Mouse (Mus musculus) adrenal gland, postnatal 4 days (tissue): Measurements from ENCODE around the gene Pid1. TPM values are rescaled to one million over a fixed set of nuclear protein-coding genes. Genes with fewer than 3 reads are reported as not detected.

Experiments
- DNase-seq, 2 experiments: peaks; one replicate each; pipeline ENCODE4 v3.0.0; 2021 to 2022; ENCODE audit warnings: low spot score in 2 of 2, mixed read lengths in 2 of 2
- long read RNA-seq, 2 experiments: library from polyadenylated mRNA; stranded (forward); transcript quantifications; one replicate each; pipeline ENCODE4 v2.0.0; 2021
- total RNA-seq, 2 experiments: library from RNA; stranded (reverse); gene quantifications; 2 replicates each; pipeline ENCODE4 v1.2.3; 2021

Pid1 gene
- 10 to 100 TPM; 18.5 to 25.5 TPM for total RNA-seq
- long read RNA-seq, experiment 1, transcript Pid1-201 (3 exons, 2,664 nt): major isoform, 16 of 20 reads
- long read RNA-seq, experiment 1, partial matches to known transcripts: 0 of 20 reads
- long read RNA-seq, experiment 1, other reads (novel, unspliced or antisense): 2 of 20 reads
- long read RNA-seq, experiment 2, transcript Pid1-201 (3 exons, 2,664 nt): major isoform, 24 of 28 reads
- long read RNA-seq, experiment 2, partial matches to known transcripts: 0 of 28 reads
- long read RNA-seq, experiment 2, other reads (novel, unspliced or antisense): 4 of 28 reads

DNA sequence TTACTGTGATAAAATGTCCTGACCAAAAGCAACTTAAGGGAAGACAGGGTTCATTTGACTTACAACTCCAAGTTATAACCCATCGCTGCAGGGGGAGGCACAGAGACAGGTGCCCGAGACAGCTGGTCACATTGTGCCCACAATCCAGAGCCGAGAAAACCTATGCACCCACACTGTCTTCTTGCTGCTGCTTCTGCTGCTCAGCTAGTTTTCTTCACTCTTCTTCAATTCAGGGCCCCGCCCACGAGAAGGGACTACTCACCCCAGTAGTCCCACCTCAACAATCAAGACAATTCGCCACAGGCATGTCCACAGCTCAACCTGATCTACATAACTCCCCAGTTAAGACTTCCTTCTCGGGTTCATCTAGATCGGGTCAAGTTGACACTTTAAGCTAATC, at the start of gene Pid1:
Gene Pid1 (minus strand): TSS at position 214 of the 400 bp plus-strand sequence.
- no peak for DNase-seq

DNA sequence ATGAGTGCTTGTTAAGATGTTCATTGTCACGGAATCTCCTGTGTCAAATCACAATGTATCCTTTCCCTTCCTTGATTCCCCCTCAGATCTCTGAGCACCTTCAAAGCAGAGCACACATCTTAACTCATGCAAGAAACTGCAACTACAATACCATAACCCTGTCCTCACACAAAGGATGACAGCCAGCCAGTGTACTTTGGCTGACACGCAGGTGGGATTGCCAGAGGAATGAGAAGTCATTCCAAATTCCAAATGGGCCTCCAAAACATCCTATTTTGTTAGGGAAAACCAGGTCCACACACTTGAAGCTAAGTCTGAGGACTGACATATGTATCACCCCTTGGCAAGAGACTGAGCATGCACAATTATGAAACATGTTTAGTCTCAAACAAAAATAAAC, 45.5 kb upstream of the Pid1 start:
- DNase-seq: no peak

GRCm38 (mm10) chr1:84408873-84409272, 44.9 kb upstream of the Pid1 start:
- DNase-seq: no peak

GRCm38 (mm10) chr1:84406891-84407290, 42.9 kb upstream of the Pid1 start:
- no peak for DNase-seq

GRCm38 (mm10) chr1:84405551-84406290, 41.7 kb upstream of the Pid1 start:
- no peak for DNase-seq

DNA sequence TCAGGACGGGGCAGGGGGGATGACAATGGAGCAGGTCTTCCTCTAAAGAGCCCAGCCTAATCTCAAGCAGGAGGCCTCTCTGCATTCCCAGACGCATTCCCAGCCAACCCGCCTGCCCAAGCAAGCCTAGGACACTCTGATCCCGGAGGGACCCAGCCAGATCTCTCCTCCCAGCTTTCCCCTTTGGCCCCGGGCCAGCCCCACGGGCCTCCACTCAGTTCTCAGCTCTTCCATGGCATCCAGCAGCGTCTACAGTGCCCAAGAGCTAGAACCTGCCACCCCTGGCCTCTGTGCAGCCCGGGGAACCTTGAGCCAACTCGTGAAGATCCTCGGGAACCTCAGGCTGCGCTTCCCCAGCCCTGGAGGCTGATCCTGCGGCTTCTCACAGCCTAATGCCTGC, 40.9 kb upstream of the Pid1 start:
- DNase-seq: no peak

GRCm38 (mm10) chr1:84402154-84402553, 38.2 kb upstream of the Pid1 start:
- no peak for DNase-seq

- no peak for DNase-seq
Observed at GRCm38 (mm10) chr1:84399671-84400070, 35.7 kb upstream of the Pid1 start.

GRCm38 (mm10) chr1:84399118-84399517, 35.1 kb upstream of the Pid1 start:
- no peak for DNase-seq

DNA sequence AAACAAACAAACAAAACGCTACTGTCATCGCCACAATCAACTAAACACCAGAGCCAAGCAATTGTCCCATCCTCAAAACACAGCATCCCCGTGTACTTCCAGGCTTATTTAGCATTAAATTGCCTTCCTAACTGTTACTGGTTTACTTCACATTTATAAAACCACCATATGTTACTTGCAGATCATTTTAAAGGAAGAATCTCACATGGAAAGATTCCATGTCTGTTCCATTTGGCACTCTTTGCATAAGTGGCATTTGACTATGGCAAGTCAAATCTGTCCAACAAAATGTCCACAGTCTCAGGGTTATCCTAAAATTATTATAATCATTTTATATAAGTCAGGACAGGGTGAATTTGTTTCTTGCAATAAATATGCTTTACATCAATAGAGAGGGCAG, 32.8 kb upstream of the Pid1 start:
- no peak for DNase-seq

- DNase-seq: no peak
Observed at GRCm38 (mm10) chr1:84395928-84396327, 31.9 kb upstream of the Pid1 start.

GRCm38 (mm10) chr1:84390961-84391360, 27.0 kb upstream of the Pid1 start:
- DNase-seq: no peak

DNA sequence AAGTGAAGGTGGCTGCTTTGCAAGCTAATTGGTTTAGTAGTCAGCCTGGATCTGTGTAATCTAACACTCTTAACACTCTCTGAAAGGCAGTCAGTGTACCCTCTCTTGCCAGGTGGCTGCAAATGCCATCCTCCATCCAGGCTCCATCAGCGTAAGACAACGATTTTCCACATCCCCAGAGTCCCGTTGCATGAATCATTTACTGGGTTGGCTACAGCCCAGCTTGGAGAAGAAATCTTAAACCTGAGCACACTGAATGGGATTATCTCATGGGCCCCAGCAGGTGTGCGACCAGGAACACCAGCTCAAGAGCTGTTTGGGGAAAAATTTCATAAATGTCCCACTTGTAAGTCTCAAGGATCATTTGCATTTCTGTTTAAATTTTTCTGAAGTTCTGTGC, 23.6 kb upstream of the Pid1 start:
- no peak for DNase-seq

DNA sequence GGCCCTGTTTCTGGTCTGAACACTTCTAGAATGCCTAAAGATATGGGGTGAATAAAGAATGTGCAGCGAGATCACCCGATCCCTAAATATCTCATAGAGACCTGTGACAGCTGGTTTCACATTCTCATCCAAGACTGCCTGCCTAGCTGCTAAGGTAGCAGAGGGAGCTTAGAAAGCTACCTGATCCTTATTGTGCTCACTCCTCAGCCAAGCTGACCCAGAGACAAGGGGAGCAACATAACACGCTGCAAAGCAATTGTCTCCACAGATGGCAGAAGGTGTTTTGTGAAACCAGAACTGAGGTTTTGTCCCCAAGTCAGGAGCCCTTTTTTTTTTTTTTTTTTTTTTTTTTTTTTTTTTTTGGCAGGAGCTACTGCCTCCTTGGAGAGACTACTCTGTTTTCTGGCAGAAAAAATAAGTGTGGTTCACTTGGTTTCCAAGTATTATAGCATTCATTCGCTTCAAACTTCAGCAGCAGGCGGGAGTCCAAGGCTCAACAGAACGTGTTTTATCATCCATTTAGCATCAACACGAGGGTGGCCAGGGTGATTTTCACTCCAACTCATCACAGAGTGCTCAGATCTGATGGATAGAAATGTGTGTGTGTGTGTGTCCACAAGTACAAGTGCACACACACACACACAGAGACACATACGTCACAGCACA, 22.6 kb upstream of the Pid1 start:
- DNase-seq: no peak

- DNase-seq: no peak
Observed at GRCm38 (mm10) chr1:84382709-84383108, 18.7 kb upstream of the Pid1 start.

DNA sequence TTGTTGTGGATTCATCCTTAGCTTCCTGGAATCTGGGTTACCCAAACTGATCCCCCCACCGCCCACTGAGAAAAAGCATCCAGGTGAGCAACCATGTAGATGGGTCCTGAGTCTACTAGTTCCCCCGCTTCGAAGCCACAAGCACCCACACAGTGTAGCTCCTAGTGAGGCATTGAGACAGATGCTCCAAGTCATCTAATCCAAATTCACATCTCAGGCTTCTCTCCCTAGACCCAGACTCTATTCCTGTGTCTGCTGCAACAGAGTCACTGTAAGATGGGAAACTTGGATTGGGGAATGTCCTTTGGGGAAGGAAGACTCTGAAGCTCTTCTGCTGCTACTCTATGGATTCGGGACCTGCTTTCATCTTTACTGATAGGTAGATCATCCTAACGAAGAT, 18.1 kb upstream of the Pid1 start:
- no peak for DNase-seq

DNA sequence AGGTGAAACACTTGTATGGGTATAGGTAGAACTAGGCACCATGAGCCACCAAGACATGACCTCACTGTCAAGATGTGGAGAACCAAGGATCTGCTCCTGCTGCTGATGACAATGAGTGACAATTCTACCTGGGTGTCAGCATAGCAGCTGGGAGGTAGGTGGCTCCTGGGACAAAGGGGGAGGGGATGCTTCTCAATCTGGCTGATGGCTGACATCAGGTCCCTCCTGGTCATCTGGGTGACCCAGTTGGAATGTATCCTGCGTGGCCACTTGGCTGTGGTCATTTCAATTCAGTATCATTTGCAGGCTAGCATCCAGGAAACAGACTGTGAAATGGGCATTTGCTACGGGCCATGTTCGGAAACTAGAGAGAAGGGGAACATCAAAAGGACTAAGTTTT, 16.9 kb upstream of the Pid1 start:
- no peak for DNase-seq

DNA sequence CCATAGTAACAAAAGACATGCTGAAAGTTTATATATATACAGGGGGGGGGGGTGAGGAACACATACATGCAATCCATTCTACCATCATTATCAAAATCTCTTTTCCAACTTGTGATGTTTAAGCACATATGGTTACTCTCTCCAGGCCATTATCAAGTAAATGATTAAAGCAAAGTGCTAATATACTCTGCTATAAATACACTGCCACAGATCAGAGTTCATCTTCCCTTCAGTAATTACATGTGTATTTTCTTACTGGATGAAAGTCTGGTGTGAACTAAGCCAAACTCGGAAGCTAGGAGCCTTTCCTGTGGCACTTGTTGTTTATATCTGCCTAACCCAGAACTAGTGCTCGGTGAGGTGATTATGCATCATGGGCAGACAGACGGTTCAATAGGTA, 3.8 kb upstream of the Pid1 start:
- no peak for DNase-seq

- DNase-seq: no peak
Observed at GRCm38 (mm10) chr1:84366553-84366952, 2.6 kb upstream of the Pid1 start.

GRCm38 (mm10) chr1:84362709-84363617, 1.0 kb downstream of the Pid1 start:
- no peak for DNase-seq

DNA sequence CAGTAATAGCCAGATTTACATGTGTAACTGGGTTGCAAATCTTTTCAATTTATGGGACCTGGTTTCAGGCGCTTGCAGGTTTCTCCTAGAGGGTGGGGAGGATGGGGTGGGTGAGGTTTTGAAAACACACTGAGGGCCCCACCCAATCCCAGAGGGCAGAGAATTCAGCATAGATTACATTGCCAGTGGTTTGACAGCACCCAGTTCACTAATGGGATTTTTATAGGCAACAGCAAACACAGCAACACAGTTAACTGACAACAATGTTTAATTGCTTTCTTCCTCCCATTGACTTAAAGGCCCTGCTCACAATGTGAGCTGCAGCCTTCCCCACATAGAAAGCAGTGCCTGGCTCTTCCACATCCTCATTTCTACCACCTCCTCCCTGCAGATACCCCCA, 1.8 kb downstream of the Pid1 start:
- DNase-seq: no peak
